Comparison of ENCODE assay signal across 26 mouse cellular contexts in genomic region chr5:51616877-51617276, GRCm38 (mm10). TPM values are rescaled to one million over a fixed set of nuclear protein-coding genes. Genes with fewer than 3 reads are reported as not detected.
DNase-seq lines count a peak whose midpoint lies in the region; ATAC-seq and TF ChIP-seq lines count a peak whose summit lies in the region.
"Had no signal": no experiment of that assay in that cellular context is flagged by ENCODE, and none has a peak within 500 bp of the region (broad histone marks: within the 10 kb centered on the region; RNA-seq: fewer than 3 reads in every experiment).

No protein-coding gene starts in this region.

- H3K9me3 ChIP-seq in kidney, embryonic 15.5 days (replicated peaks): no peaks in the 10 kb centered on the region
- H3K9me3 ChIP-seq in kidney, embryonic 14.5 days (ENCODE audit: control insufficient read depth, low read length): peaks cover 6% of the 10 kb centered on the region; the same call in 1 of the 2 replicates
- H3K9me3 ChIP-seq: forebrain, embryonic 13.5 days; heart, embryonic 15.5 days; hindbrain, embryonic 13.5 days had no signal

- TF ChIP-seq POLR2A in heart, adult 2 months (IDR thresholded peaks at IDR 0.05; ENCODE audit: insufficient read depth, low read depth, low read length): no peak

- H3K36me3 ChIP-seq in heart, adult 2 months (ENCODE audit: control insufficient read depth, insufficient read depth, low read length): no peaks in the 10 kb centered on the region
- no peaks in the 10 kb centered on the region for H3K36me3 ChIP-seq in kidney, embryonic 15.5 days
- H3K36me3 ChIP-seq in kidney, embryonic 14.5 days (ENCODE audit: control insufficient read depth, insufficient read depth, low read length): no peaks in the 10 kb centered on the region
- H3K36me3 ChIP-seq: forebrain, embryonic 10.5 days; heart, embryonic 12.5 days; heart, embryonic 15.5 days; hindbrain, embryonic 10.5 days; hindbrain, embryonic 13.5 days had no signal

- H3K4me3 ChIP-seq in heart, adult 2 months: no peak overlapping the region
- H3K4me3 ChIP-seq in kidney, embryonic 15.5 days (replicated peaks): no peak overlapping the region
- H3K4me3 ChIP-seq in kidney, embryonic 14.5 days (ENCODE audit: low read length): no peak overlapping the region
- H3K4me3 ChIP-seq: forebrain, embryonic 10.5 days; forebrain, embryonic 13.5 days; heart, embryonic 12.5 days; heart, embryonic 15.5 days; hindbrain, embryonic 10.5 days; hindbrain, embryonic 13.5 days had no signal

- H3K4me2 ChIP-seq in kidney, embryonic 15.5 days: no peak overlapping the region
- no peak overlapping the region for H3K4me2 ChIP-seq in kidney, embryonic 14.5 days (replicated peaks; ENCODE audit: low read depth, low read length)
- H3K4me2 ChIP-seq: forebrain, embryonic 13.5 days; heart, embryonic 12.5 days; heart, embryonic 15.5 days; hindbrain, embryonic 13.5 days had no signal

- H3K27ac ChIP-seq in heart, adult 2 months: no peak overlapping the region
- H3K27ac ChIP-seq in kidney, embryonic 15.5 days: no peak overlapping the region
- no peak overlapping the region for H3K27ac ChIP-seq in kidney, embryonic 14.5 days (ENCODE audit: low read depth, low read length)
- H3K27ac ChIP-seq: forebrain, embryonic 10.5 days; forebrain, embryonic 13.5 days; heart, embryonic 15.5 days; hindbrain, embryonic 10.5 days; hindbrain, embryonic 13.5 days had no signal

- 74% methylated on average over 1 of the region's 1 CpGs for WGBS in heart, adult 2 months
- WGBS in kidney, embryonic 15.5 days: 55% methylated on average over 1 of the region's 1 CpGs
- WGBS in kidney, embryonic 14.5 days: 59% methylated on average over 1 of the region's 1 CpGs

- no peak overlapping the region for H3K9ac ChIP-seq in heart, adult 2 months (ENCODE audit: low read depth, low read length)
- no peak overlapping the region for H3K9ac ChIP-seq in kidney, embryonic 15.5 days
- no peak overlapping the region for H3K9ac ChIP-seq in kidney, embryonic 14.5 days (ENCODE audit: low read depth, low read length)
- H3K9ac ChIP-seq: forebrain, embryonic 13.5 days; heart, embryonic 12.5 days; heart, embryonic 15.5 days; hindbrain, embryonic 13.5 days had no signal

- 0 out of 2 replicates have a peak, but pooled peaks have one; percentile 60 for ATAC-seq in kidney, embryonic 15.5 days (replicated peaks; ENCODE audit: low FRiP score)
- ATAC-seq in kidney, embryonic 14.5 days (ENCODE audit: low FRiP score, low TSS enrichment): no peak
- ATAC-seq: CD4-positive, CD25-positive, alpha-beta regulatory T cell, adult 4 months; forebrain, embryonic 13.5 days; forebrain, embryonic 16.5 days; hindbrain, embryonic 16.5 days had no signal

- TF ChIP-seq EP300 in heart, adult 2 months (IDR thresholded peaks at IDR 0.05; ENCODE audit: insufficient read depth, low read depth, low read length): no peak

- no peaks in the 10 kb centered on the region for H3K4me1 ChIP-seq in heart, adult 2 months (ENCODE audit: control insufficient read depth, insufficient read depth, low read length)
- no peaks in the 10 kb centered on the region for H3K4me1 ChIP-seq in kidney, embryonic 15.5 days
- no peaks in the 10 kb centered on the region for H3K4me1 ChIP-seq in kidney, embryonic 14.5 days (ENCODE audit: control insufficient read depth, insufficient read depth, low read length)
- H3K4me1 ChIP-seq: forebrain, embryonic 10.5 days; forebrain, embryonic 13.5 days; heart, embryonic 12.5 days; heart, embryonic 15.5 days; hindbrain, embryonic 10.5 days; hindbrain, embryonic 13.5 days had no signal

- H3K79me2 ChIP-seq in heart, adult 2 months (replicated peaks; ENCODE audit: control insufficient read depth, insufficient read depth, low read length): no peaks in the 10 kb centered on the region

- H3K27me3 ChIP-seq in heart, adult 2 months (ENCODE audit: control insufficient read depth, insufficient read depth, low read length): no peaks in the 10 kb centered on the region
- H3K27me3 ChIP-seq in kidney, embryonic 15.5 days: no peaks in the 10 kb centered on the region
- no peaks in the 10 kb centered on the region for H3K27me3 ChIP-seq in kidney, embryonic 14.5 days (ENCODE audit: control insufficient read depth, insufficient read depth, low read length)
- H3K27me3 ChIP-seq: forebrain, embryonic 13.5 days; heart, embryonic 12.5 days; heart, embryonic 15.5 days; hindbrain, embryonic 13.5 days had no signal

- no peak for TF ChIP-seq CTCF in heart, adult 2 months (IDR thresholded peaks at IDR 0.05)

- DNase-seq in heart, adult 11 months: peak; percentile 21
- DNase-seq in heart, adult 2 months: no peak
- no peak for DNase-seq in kidney, adult 18-20 months
- peak; percentile 5 to 15 for DNase-seq in kidney, postnatal 36 days
- DNase-seq: adrenal gland, adult 2 months; adrenal gland, postnatal 14 days; cerebellum, adult 11 months; cerebellum, adult 2 months; cerebellum, adult 9-11 months; cerebellum, postnatal 25 days; gastrocnemius, postnatal 10 days; gastrocnemius, postnatal 36 days; heart, postnatal 10 days; heart, postnatal 36 days had no signal

- intact Hi-C loops in heart, adult 2 months (cut with DNase I): no loop called here

RNA-seq across cellular contexts. Expression of gene Ppargc1a, which starts 49.4 kb away (rescaled TPM):
- 100 to 1,000 TPM; 129 to 146 TPM for total RNA-seq in heart, adult 2 months (2021)
- 27.9 and 46.5 TPM in 2 replicates for polyA plus RNA-seq in heart, adult 2 months (2012; rRNA removed)
- polyA plus RNA-seq in kidney, embryonic 15.5 days (2015; fragmentation: Nextera tagmentation; extraction: Ambion mirVana): 16.6 and 18.7 TPM in 2 replicates
- 8.3 and 15.8 TPM in 2 replicates for polyA plus RNA-seq in kidney, embryonic 14.5 days (2014; fragmentation: Nextera tagmentation; extraction: Ambion mirVana)
- total RNA-seq: granulocyte monocyte progenitor cell, adult 5-6 weeks had no signal

Comparison
In these comparisons a context has a peak if more than half of its experiments do, and no peak if none do; other contexts are left out.
1. DNase-seq: peak in heart, adult 11 months (single experiment) and kidney, postnatal 36 days (2 of 2); none in heart, adult 2 months (0 of 2) and kidney, adult 18-20 months (single experiment).